Mouse (Mus musculus): ENCODE results near the gene Rcc1l.

Gene Rcc1l

GRCm38 (mm10) chr5:134115639-134116259, 60.8 kb downstream of the Rcc1l start:
- no peak for DNase-seq (ENCODE audit: low spot score in 2 of 2)

DNA sequence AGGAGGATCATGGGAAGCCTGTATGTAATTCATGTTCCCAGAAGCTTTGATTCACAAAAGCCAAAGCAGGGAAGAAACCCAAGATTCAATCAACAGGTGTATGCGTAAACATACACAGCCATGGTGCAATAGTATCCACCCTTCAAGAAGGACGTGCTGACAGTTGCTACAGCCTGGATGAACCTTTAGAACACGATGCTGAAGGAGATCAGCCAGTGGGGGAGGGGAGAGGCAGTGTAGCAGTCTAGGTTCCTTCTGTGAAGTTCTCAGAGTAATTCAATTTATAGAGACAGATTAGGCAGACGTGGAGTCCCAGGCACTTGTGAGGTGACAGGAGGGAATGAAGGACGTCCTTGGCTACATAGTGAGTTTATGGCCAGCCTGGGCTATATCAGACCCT, 61.6 kb downstream of the Rcc1l start:
- no peak for DNase-seq (ENCODE audit: low spot score in 2 of 2)

- DNase-seq (ENCODE audit: low spot score in 2 of 2), result no peak
Measured at GRCm38 (mm10) chr5:134105829-134106228, 70.7 kb downstream of the Rcc1l start.

- DNase-seq (ENCODE audit: low spot score in 2 of 2), result no peak
Measured at GRCm38 (mm10) chr5:134102720-134103119, 73.9 kb downstream of the Rcc1l start.

- DNase-seq (ENCODE audit: low spot score in 2 of 2), result no peak
Measured at GRCm38 (mm10) chr5:134101883-134102282, 74.7 kb downstream of the Rcc1l start.

DNA sequence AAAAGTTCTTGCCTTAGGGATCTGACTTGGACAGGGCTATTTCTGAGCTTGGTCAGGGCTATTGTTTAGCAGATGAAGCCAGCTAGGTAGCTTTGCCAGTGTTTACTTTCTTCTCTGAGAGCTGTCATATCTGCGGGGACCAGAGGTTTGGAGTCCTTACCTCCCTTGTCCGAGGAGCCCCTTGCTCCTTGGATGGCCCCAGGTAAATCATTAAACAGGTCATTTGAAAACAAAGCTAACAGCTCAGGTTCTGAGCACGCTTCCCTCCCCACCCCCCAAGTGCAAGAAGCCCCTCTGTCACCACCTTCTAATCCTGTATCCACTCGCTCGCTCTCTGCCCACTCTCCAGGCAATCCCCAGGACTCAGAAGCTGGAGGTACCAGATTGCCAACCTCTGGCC, 75.3 kb downstream of the Rcc1l start:
- DNase-seq (ENCODE audit: low spot score in 2 of 2), result no peak

- no peak for DNase-seq (ENCODE audit: low spot score in 2 of 2)
Measured at GRCm38 (mm10) chr5:134100232-134100771, 76.3 kb downstream of the Rcc1l start.

DNA sequence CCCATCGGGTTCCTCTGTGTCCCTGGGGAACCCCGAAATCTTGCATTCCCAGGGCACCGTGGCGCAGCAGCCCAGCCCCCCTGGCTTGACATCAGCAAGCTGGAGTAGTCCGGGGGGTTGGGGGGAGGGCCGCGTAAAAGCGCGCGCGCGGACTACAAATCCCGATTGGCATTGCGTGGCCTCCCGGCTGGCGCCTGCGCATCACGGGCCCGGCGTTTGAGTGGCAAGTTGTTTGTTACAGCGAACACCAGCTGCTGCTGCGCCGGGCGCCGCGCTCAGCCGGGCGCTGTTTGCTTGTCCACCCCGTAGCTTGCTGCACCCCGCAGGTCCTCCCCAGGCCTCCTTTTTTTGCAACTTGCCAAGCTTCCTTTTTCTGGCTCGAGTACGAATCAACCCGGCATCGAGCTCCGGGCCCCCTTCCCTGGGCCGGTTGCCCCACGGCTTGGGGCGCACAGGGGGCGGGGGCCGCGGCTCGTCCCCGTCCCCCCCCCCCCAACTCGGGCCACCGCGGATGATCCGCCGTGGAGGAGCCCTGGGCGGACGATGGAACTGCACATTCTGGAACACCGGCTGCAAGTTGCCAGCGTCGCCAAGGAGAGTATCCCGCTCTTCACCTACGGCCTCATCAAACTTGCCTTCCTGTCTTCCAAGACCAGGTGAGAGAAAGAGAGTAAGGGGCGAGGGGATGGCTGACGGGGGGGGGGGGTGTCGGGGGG, 76.9 kb downstream of the Rcc1l start, which contains the start of gene Castor2:
TSS of gene Castor2 (plus strand) at position 216 of the 716 bp plus-strand sequence.
- peak; percentile 46 to 85 for DNase-seq (ENCODE audit: low spot score in 2 of 2)

GRCm38 (mm10) chr5:134098976-134099375, 77.6 kb downstream of the Rcc1l start:
- DNase-seq (ENCODE audit: low spot score in 2 of 2), result peak in 1 of 2 experiments; percentile 21

- no peak for DNase-seq (ENCODE audit: low spot score in 2 of 2)
Measured at GRCm38 (mm10) chr5:134098341-134098902, 78.2 kb downstream of the Rcc1l start.
